Mouse (Mus musculus) liver, embryonic 14.5 days (tissue): ENCODE results near the gene Rfx8. TPM values are rescaled to one million over a fixed set of nuclear protein-coding genes. Genes with fewer than 3 reads are reported as not detected.
A peak's percentile ranks its signal among the peaks of the same experiment; 100 is the strongest.

Experiments
- ATAC-seq: fragments of 200-750 bp; cut with Nextera tagmentation; 2 replicates; pipeline ENCODE4 v1.8.0; 2017; ENCODE audit warnings: moderate number of reproducible peaks, mild to moderate bottlenecking, moderate library complexity; ENCODE audit not compliant: insufficient read depth
- DNase-seq, 3 experiments: peaks; one replicate each; pipeline ENCODE4 v3.0.0-alpha.2; 2012 to 2013; ENCODE audit warnings: low read depth in 3 of 3, low spot score in 3 of 3
- H3K27ac ChIP-seq: fragments of 300-500 bp; sonication (generic); 2 replicates; pipeline ENCODE4 v1.5.1; 2014; ENCODE audit warnings: moderate library complexity, mild to moderate bottlenecking, control low read depth, inconsistent platforms
- H3K27me3 ChIP-seq: fragments of 300-500 bp; sonication (generic); 2 replicates; pipeline ENCODE4 v1.6.1; 2014; ENCODE audit warnings: mild to moderate bottlenecking, low read length, moderate library complexity; ENCODE audit not compliant: control insufficient read depth, insufficient read depth
- H3K36me3 ChIP-seq: fragments of 300-500 bp; sonication (generic); replicated peaks from 2 replicates; pipeline ENCODE4 v1.6.1; 2014; ENCODE audit warnings: low read depth; ENCODE audit not compliant: control insufficient read depth, insufficient read depth
- H3K4me1 ChIP-seq, 2 experiments: fragments of 200-500 bp in 1 of 2; fragments of 300-500 bp in 1 of 2; sonication (generic) in 1 of 2; replicated peaks; 2 replicates each; pipeline ENCODE4 v1.6.1; 2012 to 2014; ENCODE audit warnings: antibody characterized with exemption in 1 of 2, inconsistent platforms in 1 of 2, low read length in 1 of 2; ENCODE audit not compliant: control insufficient read depth in 2 of 2, insufficient read depth in 2 of 2
- H3K4me2 ChIP-seq: fragments of 300-500 bp; sonication (generic); 2 replicates; pipeline ENCODE4 v1.6.1; 2014; ENCODE audit warnings: low read depth, mild to moderate bottlenecking, control low read depth, moderate library complexity
- H3K4me3 ChIP-seq, 2 experiments: fragments of 200-500 bp in 1 of 2; fragments of 300-500 bp in 1 of 2; sonication (generic) in 1 of 2; 2 replicates each; pipeline ENCODE4 v1.5.1; 2012 to 2014; ENCODE audit warnings: low read depth in 2 of 2, low read length in 2 of 2, mild to moderate bottlenecking in 2 of 2, control low read depth in 1 of 2, inconsistent platforms in 1 of 2, moderate library complexity in 1 of 2; ENCODE audit not compliant: insufficient read depth in 1 of 2
- H3K9ac ChIP-seq: fragments of 300-500 bp; sonication (generic); replicated peaks from 2 replicates; pipeline ENCODE4 v1.6.1; 2014; ENCODE audit warnings: mild to moderate bottlenecking, control low read depth, moderate library complexity
- H3K9me3 ChIP-seq: fragments of 300-500 bp; sonication (generic); 2 replicates; pipeline ENCODE4 v1.6.1; 2016; ENCODE audit warnings: low read length, mixed read lengths; ENCODE audit not compliant: control insufficient read depth
- CTCF ChIP-seq: IDR thresholded peaks from 2 replicates; pipeline ENCODE4 v1.5.1; 2016; ENCODE audit warnings: antibody characterized with exemption, low read depth, control low read depth
- EP300 ChIP-seq: IDR thresholded peaks from 2 replicates; pipeline ENCODE4 v1.6.1; 2016; ENCODE audit warnings: antibody characterized with exemption, low read depth
- WGBS: fragments of 180-500 bp; shearing (Covaris S2); extraction: QIAGEN DNeasy Blood & Tissue Kit; methylation state at CpG from one replicate; pipeline ENCODE4 v1.1.7; 2014; ENCODE audit not compliant: insufficient replicate concordance; 5-methylcytosine and 5-hydroxymethylcytosine counted together
- polyA plus RNA-seq, 2 experiments: library from polyadenylated mRNA; depleted of rRNA in 1 of 2; stranded (reverse) in 1 of 2; unstranded in 1 of 2; fragments of >200 nt; fragmentation: Nextera tagmentation in 1 of 2; extraction: Ambion mirVana in 1 of 2; gene quantifications; 2 replicates each; pipeline versions ENCODE4 v1.2.1 to v1.2.3; 2012 to 2014

The Rfx8 gene
- polyA plus RNA-seq, 2 experiments: 0.04 TPM; not detected in 1

- H3K4me2 ChIP-seq: no peak overlapping the region
- H3K27ac ChIP-seq: no peak overlapping the region
- no peak for DNase-seq
- WGBS: 50% methylated on average over 3 of the region's 3 CpGs
- ATAC-seq: no peak
- H3K9ac ChIP-seq: no peak overlapping the region
- TF ChIP-seq CTCF (no peak), EP300 (no peak)
- H3K4me3 ChIP-seq: no peak overlapping the region
- H3K36me3 ChIP-seq: no peaks in the 10 kb centered on the region
- H3K9me3 ChIP-seq: no peaks in the 10 kb centered on the region
- no peaks in the 10 kb centered on the region for H3K27me3 ChIP-seq
- peaks cover 0 to 6% of the 10 kb centered on the region in 2 experiments; a peak in 2 of 4 replicates for H3K4me1 ChIP-seq
Measured at GRCm38 (mm10) chr1:39714729-39715128, 6.1 kb downstream of the Rfx8 start.

GRCm38 (mm10) chr1:39713842-39714658 lies 6.7 kb downstream of the Rfx8 start:
- TF ChIP-seq EP300 (no peak), CTCF (no peak)
- Histone ChIP-seq H3K27me3 (no peaks in the 10 kb centered on the region), H3K36me3 (no peaks in the 10 kb centered on the region), H3K4me3 (no peak overlapping the region), H3K9me3 (no peaks in the 10 kb centered on the region), H3K4me1 (peaks cover 0 to 6% of the 10 kb centered on the region in 2 experiments; a peak in 2 of 4 replicates), H3K4me2 (no peak overlapping the region), H3K27ac (no peak overlapping the region), H3K9ac (no peak overlapping the region)
- DNase-seq (no peak), ATAC-seq (peak; percentile 56; the same call in 1 of the 2 replicates)
- 13% methylated on average over 16 of the region's 16 CpGs for WGBS

GRCm38 (mm10) chr1:39713300-39713699 lies 7.5 kb downstream of the Rfx8 start:
- WGBS: 45% methylated on average over 8 of the region's 8 CpGs
- H3K27ac ChIP-seq: no peak overlapping the region

GRCm38 (mm10) chr1:39712261-39712660 lies 8.5 kb downstream of the Rfx8 start:
- WGBS: 63% methylated on average over 7 of the region's 7 CpGs
- Histone ChIP-seq H3K27me3 (no peaks in the 10 kb centered on the region), H3K9me3 (no peaks in the 10 kb centered on the region), H3K36me3 (no peaks in the 10 kb centered on the region), H3K4me2 (no peak overlapping the region), H3K4me1 (peaks cover 0 to 6% of the 10 kb centered on the region in 2 experiments; a peak in 2 of 4 replicates), H3K9ac (no peak overlapping the region), H3K4me3 (no peak overlapping the region), H3K27ac (no peak overlapping the region)
- no peak for ATAC-seq
- DNase-seq: no peak
- no peak for TF ChIP-seq CTCF

More at GRCm38 (mm10) chr1:39713300-39713699, 7.5 kb downstream of the Rfx8 start:
- Histone ChIP-seq H3K4me2 (no peak overlapping the region), H3K36me3 (no peaks in the 10 kb centered on the region), H3K27me3 (no peaks in the 10 kb centered on the region), H3K4me1 (peaks cover 0 to 6% of the 10 kb centered on the region in 2 experiments; a peak in 2 of 4 replicates), H3K9ac (no peak overlapping the region), H3K4me3 (no peak overlapping the region), H3K9me3 (no peaks in the 10 kb centered on the region)
- TF ChIP-seq CTCF (no peak), EP300 (no peak)
- DNase-seq (no peak), ATAC-seq (no peak)

GRCm38 (mm10) chr1:39710604-39711003 lies 10.2 kb downstream of the Rfx8 start:
- DNase-seq (no peak), ATAC-seq (no peak)
- H3K36me3 ChIP-seq: no peaks in the 10 kb centered on the region
- no peak overlapping the region for H3K4me2 ChIP-seq
- no peak for TF ChIP-seq CTCF
- TF ChIP-seq EP300: no peak
- WGBS: 54% methylated on average over 4 of the region's 4 CpGs
- no peak overlapping the region for H3K4me3 ChIP-seq
- H3K27me3 ChIP-seq: no peaks in the 10 kb centered on the region
- H3K27ac ChIP-seq: no peak overlapping the region
- peaks cover 0 to 6% of the 10 kb centered on the region in 2 experiments; a peak in 2 of 4 replicates for H3K4me1 ChIP-seq
- H3K9ac ChIP-seq: no peak overlapping the region
- H3K9me3 ChIP-seq: no peaks in the 10 kb centered on the region
